Mouse (Mus musculus) E14TG2a.4 (cell line): ENCODE measurements around the gene Myh7b.

Source experiments
- CTCF ChIP-seq: conservative IDR thresholded peaks from 2 replicates; pipeline ENCODE4 v1.5.1; 2014; ENCODE audit warnings: low read length
- NANOG ChIP-seq: IDR thresholded peaks from 2 replicates; pipeline ENCODE4 v1.6.1; 2014; ENCODE audit warnings: borderline replicate concordance, low read length, mixed read lengths
- POU5F1 ChIP-seq: IDR thresholded peaks from 2 replicates; pipeline ENCODE4 v1.6.1; 2014; ENCODE audit warnings: low read length, borderline replicate concordance

DNA sequence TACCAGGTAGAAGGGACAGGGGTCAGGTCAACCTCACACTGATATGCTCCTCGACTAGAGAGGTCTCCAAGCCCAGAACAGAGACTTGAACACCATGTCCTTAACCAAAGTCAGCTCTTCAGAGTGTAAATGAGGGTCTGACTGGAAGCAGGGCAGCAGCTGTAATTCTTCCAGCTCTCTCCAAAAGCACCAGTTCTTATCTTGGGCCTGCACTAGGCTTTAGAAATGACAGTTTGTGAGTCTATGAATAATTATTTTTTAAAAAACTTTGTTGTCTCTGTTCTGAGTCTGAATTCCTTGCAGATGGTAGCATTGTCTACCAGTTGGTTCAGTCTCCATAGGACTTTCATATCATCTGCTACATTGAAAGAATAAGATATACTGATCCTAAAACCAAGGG lies 48.8 kb upstream of the Myh7b start:
- TF ChIP-seq CTCF (no peak), POU5F1 (no peak), NANOG (no peak)
